Mouse (Mus musculus) liver, adult 2 months (tissue): ENCODE measurements around the gene Olfr1161.

Experiments used
- CTCF ChIP-seq: fragments of 200-500 bp; IDR thresholded peaks from 2 replicates; pipeline ENCODE4 v1.5.1; 2011; ENCODE audit warnings: low read depth, low read length, control low read depth
- POLR2A ChIP-seq: fragments of 200-500 bp; IDR thresholded peaks from 2 replicates; pipeline ENCODE4 v1.6.1; 2011; ENCODE audit warnings: low read length, control low read depth; ENCODE audit not compliant: insufficient read depth; ENCODE audit errors: extremely low read depth

DNA sequence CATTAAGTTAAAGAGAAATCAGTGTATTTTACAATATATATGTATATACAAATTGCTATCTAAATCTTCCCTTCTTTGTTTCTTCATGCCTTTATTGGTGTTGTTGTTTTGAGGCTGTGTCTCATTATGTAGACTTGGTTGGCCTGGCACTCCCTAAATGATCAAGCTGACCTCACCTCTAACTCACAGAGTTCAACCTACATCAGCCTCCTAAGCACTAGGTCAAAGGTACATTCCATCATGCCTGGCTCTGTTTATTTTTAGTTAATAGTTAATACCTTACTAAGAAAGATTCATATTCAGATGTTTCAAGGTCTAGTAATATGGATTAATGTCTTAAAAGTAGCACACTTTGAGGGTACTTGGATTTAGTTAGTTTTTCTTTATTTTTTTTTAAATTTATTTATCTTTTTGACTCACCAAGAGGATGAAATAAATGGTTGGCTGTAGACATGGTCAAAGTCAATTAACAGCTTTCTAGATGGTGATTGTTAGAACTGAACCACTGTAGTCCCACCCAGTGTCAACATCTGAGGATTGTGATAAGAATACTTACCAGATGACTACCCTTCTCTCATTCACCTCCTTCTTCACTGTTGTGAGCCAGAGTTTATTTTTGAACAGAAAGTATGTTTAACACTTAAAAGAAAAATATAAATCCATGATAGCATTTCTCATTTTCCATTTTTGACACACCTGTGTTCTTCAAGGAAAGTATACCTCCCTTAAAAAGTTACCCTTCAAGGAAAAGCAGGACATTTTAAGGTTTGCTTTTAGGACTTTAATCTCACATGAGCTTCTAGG is 14.9 kb upstream of the Olfr1161 start, which contains the start of gene Olfr1160:
- no peak for TF ChIP-seq CTCF
- TF ChIP-seq POLR2A, result no peak
